Mouse (Mus musculus) ES-E14 (cell line): Measurements from ENCODE around the gene Erc2. TPM values are rescaled to one million over a fixed set of nuclear protein-coding genes. Genes with fewer than 3 reads are reported as not detected.

Experiments used
- DNase-seq: peaks from one replicate; pipeline ENCODE4 v3.0.0-alpha.2; 2013; ENCODE audit warnings: low read depth, low spot score
- H3K27ac ChIP-seq: 2 replicates; pipeline ENCODE4 v1.5.1; 2012; ENCODE audit warnings: low read depth, mild to moderate bottlenecking, low read length, moderate library complexity, mixed read lengths; ENCODE audit not compliant: poor library complexity, insufficient read depth, severe bottlenecking
- H3K36me3 ChIP-seq: 2 replicates; pipeline ENCODE4 v1.6.1; 2012; ENCODE audit warnings: mild to moderate bottlenecking, low read length, moderate library complexity, mixed read lengths; ENCODE audit not compliant: control insufficient read depth, poor library complexity, insufficient read depth, severe bottlenecking
- H3K4me1 ChIP-seq, 2 experiments: fragments of 150-350 bp in 1 of 2; sonication (generic) in 1 of 2; 2 replicates each; pipeline ENCODE4 v1.6.1; 2012; ENCODE audit warnings: low read length in 2 of 2, mild to moderate bottlenecking in 1 of 2, mixed read lengths in 1 of 2; ENCODE audit not compliant: control insufficient read depth in 2 of 2, insufficient read depth in 2 of 2, poor library complexity in 1 of 2
- H3K4me3 ChIP-seq, 2 experiments: fragments of 150-350 bp in 1 of 2; sonication (generic) in 1 of 2; 2 replicates each; pipeline ENCODE4 v1.5.1; 2012; ENCODE audit warnings: low read length in 2 of 2, low read depth in 1 of 2, mild to moderate bottlenecking in 1 of 2, mixed read lengths in 1 of 2; ENCODE audit not compliant: insufficient read depth in 1 of 2, poor library complexity in 1 of 2, severe bottlenecking in 1 of 2
- H3K9ac ChIP-seq: 2 replicates; pipeline ENCODE4 v1.6.1; 2012; ENCODE audit warnings: low read depth, mild to moderate bottlenecking, low read length, mixed read lengths; ENCODE audit not compliant: poor library complexity, insufficient read depth, severe bottlenecking
- H3K9me3 ChIP-seq: fragments of 150-350 bp; sonication (generic); 2 replicates; pipeline ENCODE4 v1.6.1; 2012; ENCODE audit warnings: low read depth, mild to moderate bottlenecking, low read length; ENCODE audit not compliant: control insufficient read depth, insufficient read depth
- CHD2 ChIP-seq: IDR thresholded peaks from 2 replicates; pipeline ENCODE4 v1.6.1; 2014; ENCODE audit warnings: mild to moderate bottlenecking, low read depth, low read length, inconsistent platforms
- HCFC1 ChIP-seq: IDR thresholded peaks from 2 replicates; pipeline ENCODE4 v1.6.1; 2012; ENCODE audit warnings: low read length, inconsistent platforms, borderline replicate concordance; ENCODE audit not compliant: insufficient read depth
- MAFK ChIP-seq: IDR thresholded peaks from 2 replicates; pipeline ENCODE4 v1.6.1; 2014; ENCODE audit warnings: mild to moderate bottlenecking, low read depth, low read length, inconsistent platforms; ENCODE audit not compliant: insufficient read depth
- ZC3H11A ChIP-seq: IDR thresholded peaks from 2 replicates; pipeline ENCODE4 v1.6.1; 2012; ENCODE audit warnings: low read depth, mild to moderate bottlenecking, inconsistent platforms, low read length, borderline replicate concordance
- ZNF384 ChIP-seq: IDR thresholded peaks from 2 replicates; pipeline ENCODE4 v1.6.1; 2012; ENCODE audit warnings: low read depth, low read length, inconsistent platforms
- in situ Hi-C, 2 experiments: fragments of 600-800 bp; cut with MboI; formaldehyde crosslinking; loops; one replicate each; pipeline ENCODE4 v1.15.1; 2025; ENCODE audit warnings: low sequenced_read_pairs in 2 of 2, inconsistent platforms in 1 of 2; ENCODE audit not compliant: unreplicated experiment in 2 of 2
- total RNA-seq: library from RNA; depleted of rRNA; stranded (reverse); fragments of 300-350 nt; gene quantifications from 2 replicates; pipeline ENCODE4 v1.2.3, GENCODE M21; 2012

The Erc2 gene
- total RNA-seq, 1 experiment = 9.1 TPM

GRCm38 (mm10) chr14:28293921-28294320 is 671.7 kb downstream of the Erc2 start:
- Histone ChIP-seq H3K36me3 (no peaks in the 10 kb centered on the region), H3K9me3 (no peaks in the 10 kb centered on the region), H3K27ac (no peak overlapping the region), H3K4me1 (no peaks in the 10 kb centered on the region), H3K4me3 (no peak overlapping the region), H3K9ac (no peak overlapping the region)
- DNase-seq = no peak
- no peak for TF ChIP-seq CHD2
- TF ChIP-seq HCFC1 = no peak
- no peak for TF ChIP-seq ZNF384
- TF ChIP-seq MAFK = no peak
- TF ChIP-seq ZC3H11A = no peak
- in situ Hi-C loops = no loop called here

GRCm38 (mm10) chr14:28295145-28295544 is 672.9 kb downstream of the Erc2 start:
- no peak overlapping the region for H3K9ac ChIP-seq
- no peaks in the 10 kb centered on the region for H3K9me3 ChIP-seq
- H3K27ac ChIP-seq = no peak overlapping the region
- no peaks in the 10 kb centered on the region for H3K4me1 ChIP-seq
- DNase-seq = no peak
- in situ Hi-C loops = no loop called here
- TF ChIP-seq HCFC1 (no peak), CHD2 (no peak), ZC3H11A (no peak), ZNF384 (no peak), MAFK (no peak)
- no peaks in the 10 kb centered on the region for H3K36me3 ChIP-seq
- H3K4me3 ChIP-seq = no peak overlapping the region

DNA sequence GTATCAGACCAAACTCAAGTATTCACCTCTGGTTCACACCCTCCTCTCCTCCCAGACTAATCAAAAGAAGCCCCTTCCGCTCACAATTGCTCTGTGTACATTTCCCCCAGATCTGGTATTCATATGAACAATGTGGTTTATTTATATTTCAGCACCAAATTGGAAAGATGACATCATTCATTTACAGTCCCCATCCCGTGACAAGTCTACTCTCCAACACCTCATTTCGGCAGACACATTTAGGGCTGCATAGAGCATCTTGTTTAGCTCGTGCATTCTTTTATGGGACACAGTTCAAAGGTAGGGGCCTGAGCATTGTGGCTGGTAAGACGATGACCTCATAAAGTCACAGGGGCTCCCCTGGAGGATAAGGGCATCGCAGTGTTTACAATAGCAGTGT is 677.9 kb downstream of the Erc2 start:
- no peak for TF ChIP-seq ZC3H11A
- no peak for TF ChIP-seq MAFK
- TF ChIP-seq CHD2 = no peak
- TF ChIP-seq ZNF384 = no peak
- TF ChIP-seq HCFC1 = no peak
- no peak overlapping the region for H3K4me3 ChIP-seq
- no peaks in the 10 kb centered on the region for H3K4me1 ChIP-seq
- DNase-seq = no peak
- H3K36me3 ChIP-seq = no peaks in the 10 kb centered on the region
- H3K27ac ChIP-seq = no peak overlapping the region
- H3K9me3 ChIP-seq = no peaks in the 10 kb centered on the region
- H3K9ac ChIP-seq = no peak overlapping the region
- in situ Hi-C loops = no loop called here

DNA sequence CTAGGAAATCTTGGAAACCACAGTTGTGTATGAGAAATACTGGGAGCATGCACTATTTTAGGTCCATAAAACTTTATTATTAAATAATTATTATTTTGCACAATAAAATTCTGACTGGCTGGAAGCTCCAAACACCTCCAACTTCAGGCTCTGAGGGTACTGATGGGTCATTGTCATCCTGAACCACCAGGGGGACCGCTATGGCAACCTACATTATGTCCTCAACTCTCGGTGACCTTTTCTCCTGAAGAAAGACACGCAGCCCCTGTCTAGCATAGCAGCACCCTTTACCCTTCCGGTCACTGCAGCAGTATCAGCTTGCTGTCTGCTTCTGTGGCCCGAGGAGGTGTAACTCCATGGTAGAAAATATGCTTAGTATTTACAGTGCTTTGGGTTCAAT is 679.0 kb downstream of the Erc2 start:
- Histone ChIP-seq H3K4me1 (no peaks in the 10 kb centered on the region), H3K27ac (no peak overlapping the region), H3K9me3 (no peaks in the 10 kb centered on the region), H3K36me3 (no peaks in the 10 kb centered on the region), H3K9ac (no peak overlapping the region), H3K4me3 (no peak overlapping the region)
- TF ChIP-seq MAFK = no peak
- TF ChIP-seq ZC3H11A = no peak
- no peak for TF ChIP-seq CHD2
- TF ChIP-seq HCFC1 = no peak
- TF ChIP-seq ZNF384 = no peak
- in situ Hi-C loops = no loop called here
- DNase-seq = no peak

- H3K9me3 ChIP-seq = no peaks in the 10 kb centered on the region
- no peaks in the 10 kb centered on the region for H3K36me3 ChIP-seq
- in situ Hi-C loops = no loop called here
- H3K4me1 ChIP-seq = no peaks in the 10 kb centered on the region
- H3K27ac ChIP-seq = no peak overlapping the region
- H3K4me3 ChIP-seq = no peak overlapping the region
- no peak for DNase-seq
- no peak for TF ChIP-seq HCFC1
- no peak for TF ChIP-seq ZNF384
- no peak for TF ChIP-seq ZC3H11A
- no peak overlapping the region for H3K9ac ChIP-seq
These were observed 681.9 kb downstream of the Erc2 start for GRCm38 (mm10) chr14:28304131-28304530.
